Mouse (Mus musculus) cerebellum, adult 2 months (tissue): ENCODE measurements around the gene Chchd1. TPM values are rescaled to one million over a fixed set of nuclear protein-coding genes. Genes with fewer than 3 reads are reported as not detected.

Source experiments
- DNase-seq, 2 experiments: peaks; one replicate each; pipeline ENCODE4 v3.0.0; 2021
- H3K27ac ChIP-seq: fragments of 200-500 bp; 2 replicates; pipeline ENCODE4 v1.5.1; 2012; ENCODE audit warnings: low read length, control low read depth, inconsistent platforms; ENCODE audit not compliant: insufficient read depth
- H3K27me3 ChIP-seq: fragments of 200-500 bp; 2 replicates; pipeline ENCODE4 v1.6.1; 2012; ENCODE audit warnings: inconsistent platforms, mild to moderate bottlenecking, low read length, moderate library complexity; ENCODE audit not compliant: control insufficient read depth, insufficient read depth
- H3K4me1 ChIP-seq: fragments of 200-500 bp; 2 replicates; pipeline ENCODE4 v1.6.1; 2011; ENCODE audit warnings: low read length; ENCODE audit not compliant: control insufficient read depth, insufficient read depth
- H3K4me3 ChIP-seq: fragments of 200-500 bp; replicated peaks from 2 replicates; pipeline ENCODE3; 2011; ENCODE audit warnings: mild to moderate bottlenecking, low read depth, low read length, control low read depth; ENCODE audit not compliant: insufficient read depth
- CTCF ChIP-seq: fragments of 200-500 bp; IDR thresholded peaks from 2 replicates; pipeline ENCODE4 v1.5.1; 2011; ENCODE audit warnings: low read depth, mild to moderate bottlenecking, control low read depth, low read length, moderate library complexity, borderline replicate concordance; ENCODE audit not compliant: insufficient read depth
- POLR2A ChIP-seq: fragments of 200-500 bp; IDR thresholded peaks from 2 replicates; pipeline ENCODE4 v1.6.1; 2011; ENCODE audit warnings: low read length, control low read depth, borderline replicate concordance; ENCODE audit not compliant: insufficient read depth
- WGBS: fragments of 180-500 bp; shearing (Covaris S2); methylation state at CpG from one replicate; pipeline ENCODE4 v1.1.7; 2018; 5-methylcytosine and 5-hydroxymethylcytosine counted together
- polyA plus RNA-seq: library from polyadenylated mRNA; depleted of rRNA; stranded (reverse); fragments of >200 nt; gene quantifications from 2 replicates; pipeline ENCODE4 v1.2.3, GENCODE M21; 2012

Gene Chchd1
- polyA plus RNA-seq, 1 experiment, result 115 TPM

DNA sequence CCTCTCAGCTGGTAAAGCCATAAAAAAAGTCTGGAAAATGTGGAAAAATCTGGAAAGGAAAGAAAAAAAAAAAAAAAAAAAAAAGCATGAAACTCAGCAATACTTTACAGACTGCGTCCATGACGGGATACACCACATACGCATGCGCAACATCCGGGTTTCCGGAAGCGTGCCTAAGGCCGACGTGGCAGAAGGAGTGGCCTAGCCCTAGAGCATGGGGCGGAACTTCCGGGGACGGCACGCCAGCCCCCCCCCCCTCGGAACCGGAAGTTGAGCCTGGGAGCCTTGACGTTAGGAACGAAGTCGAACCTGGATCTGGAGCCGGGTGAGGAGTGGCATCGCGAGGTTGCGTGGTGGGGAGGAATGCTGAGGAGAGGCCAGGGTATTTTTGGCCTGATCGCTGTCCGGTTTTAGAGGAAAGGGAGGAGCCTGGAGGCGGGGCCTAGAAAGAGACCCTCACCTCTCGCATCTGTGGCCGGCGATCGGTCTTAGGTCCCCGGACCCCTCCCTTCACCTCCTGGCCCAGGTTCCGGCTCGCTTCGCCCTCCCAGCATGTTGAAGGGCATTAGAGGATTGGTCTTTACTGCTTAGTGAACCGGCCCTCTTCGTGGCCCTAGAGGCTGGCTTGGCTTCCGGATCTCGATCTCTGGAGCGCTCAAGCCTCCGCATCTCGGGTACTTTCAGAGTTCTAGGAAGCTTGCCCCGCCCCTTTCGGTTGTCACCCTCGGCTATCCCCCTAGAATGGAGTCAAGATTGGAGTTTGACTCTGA lies 28.6 kb upstream of the Chchd1 start, which contains the start of gene Sec24c:
Gene Sec24c (plus strand): TSS at position 245 of the 770 bp plus-strand sequence.
- peak; percentile 60 for TF ChIP-seq POLR2A
- TF ChIP-seq CTCF, result no peak
- no peaks in the 10 kb centered on the region for H3K27me3 ChIP-seq
- peak within 1 kb of the TSS; percentile 25 for H3K27ac ChIP-seq
- peak; percentile 98 to 99 for DNase-seq
- peaks cover 7% of the 10 kb centered on the region; the same call in 1 of the 2 replicates for H3K4me1 ChIP-seq
- peak within 1 kb of the TSS; percentile 83 for H3K4me3 ChIP-seq
- 2% methylated on average over 43 of the region's 43 CpGs for WGBS

DNA sequence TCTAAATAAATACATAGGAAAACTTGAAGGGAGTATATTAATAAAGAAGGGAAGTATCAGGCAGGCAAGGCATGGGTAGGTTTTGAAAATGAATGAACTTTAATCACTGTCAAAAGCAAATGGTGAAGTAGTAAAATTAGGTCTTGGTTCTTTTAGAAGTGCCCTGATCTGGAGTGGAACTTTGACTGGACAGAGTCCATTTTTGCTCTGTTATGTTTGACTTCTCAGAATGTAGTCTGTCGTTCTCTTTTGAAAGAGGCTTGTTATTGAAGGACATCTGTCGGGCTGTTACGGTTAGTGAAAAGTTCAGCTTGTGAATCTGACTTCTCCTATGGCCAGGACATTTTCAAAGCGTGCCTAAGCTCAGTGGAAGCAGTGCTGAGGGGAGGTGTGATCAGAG lies 24.9 kb upstream of the Chchd1 start:
- Histone ChIP-seq H3K4me3 (no peak overlapping the region), H3K4me1 (peaks cover 7% of the 10 kb centered on the region; the same call in 1 of the 2 replicates), H3K27ac (no peak overlapping the region), H3K27me3 (no peaks in the 10 kb centered on the region)
- no peak for DNase-seq
- no peak for TF ChIP-seq POLR2A
- no peak for TF ChIP-seq CTCF
- WGBS, result 89% methylated on average over 4 of the region's 4 CpGs

DNA sequence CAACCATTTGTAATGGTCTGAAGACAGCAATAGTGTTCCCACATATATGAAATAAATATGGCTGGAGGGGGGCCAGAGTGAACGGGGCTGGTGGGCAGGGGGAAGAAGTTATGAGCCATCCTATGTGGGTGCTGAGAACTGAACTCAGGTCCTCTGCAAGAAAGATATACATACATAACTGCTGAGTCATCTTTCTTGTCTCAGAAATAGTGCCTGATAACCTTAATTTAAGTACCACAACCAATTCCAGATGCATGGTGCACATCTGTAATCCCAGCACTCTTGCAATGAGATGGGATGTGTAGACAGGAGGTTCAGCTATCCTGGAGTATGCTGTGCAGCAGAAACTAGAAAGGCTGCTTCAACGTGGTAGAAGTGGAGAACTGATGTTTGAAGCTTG lies 21.1 kb upstream of the Chchd1 start:
- DNase-seq, result no peak
- H3K4me1 ChIP-seq, result no peaks in the 10 kb centered on the region
- H3K4me3 ChIP-seq, result no peak overlapping the region
- no peak overlapping the region for H3K27ac ChIP-seq
- WGBS, result 84% methylated on average over 2 of the region's 2 CpGs
- H3K27me3 ChIP-seq, result no peaks in the 10 kb centered on the region
- no peak for TF ChIP-seq CTCF
- TF ChIP-seq POLR2A, result no peak

DNA sequence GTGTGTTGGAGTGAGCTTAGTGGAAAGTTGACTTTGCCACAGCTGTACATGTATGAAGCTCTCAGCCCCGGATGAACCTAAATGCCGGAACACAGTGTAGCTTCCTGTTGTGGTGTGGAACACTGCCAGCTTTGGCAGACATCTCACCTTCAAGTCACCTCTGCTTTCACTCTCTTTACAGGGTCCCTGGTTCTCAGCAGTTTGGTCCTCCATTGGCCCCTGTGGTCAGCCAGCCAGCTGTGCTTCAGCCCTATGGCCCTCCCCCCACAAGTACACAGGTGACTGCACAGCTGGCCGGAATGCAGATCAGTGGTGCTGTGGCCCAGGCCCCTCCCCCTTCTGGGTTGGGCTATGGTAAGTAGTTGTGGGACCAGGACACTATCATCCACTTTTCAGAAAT lies 20.3 kb upstream of the Chchd1 start:
- Histone ChIP-seq H3K27ac (no peak overlapping the region), H3K4me3 (no peak overlapping the region), H3K4me1 (no peaks in the 10 kb centered on the region), H3K27me3 (no peaks in the 10 kb centered on the region)
- no peak for DNase-seq
- TF ChIP-seq POLR2A (no peak), CTCF (no peak)
- WGBS, result 24% methylated on average over 3 of the region's 3 CpGs

DNA sequence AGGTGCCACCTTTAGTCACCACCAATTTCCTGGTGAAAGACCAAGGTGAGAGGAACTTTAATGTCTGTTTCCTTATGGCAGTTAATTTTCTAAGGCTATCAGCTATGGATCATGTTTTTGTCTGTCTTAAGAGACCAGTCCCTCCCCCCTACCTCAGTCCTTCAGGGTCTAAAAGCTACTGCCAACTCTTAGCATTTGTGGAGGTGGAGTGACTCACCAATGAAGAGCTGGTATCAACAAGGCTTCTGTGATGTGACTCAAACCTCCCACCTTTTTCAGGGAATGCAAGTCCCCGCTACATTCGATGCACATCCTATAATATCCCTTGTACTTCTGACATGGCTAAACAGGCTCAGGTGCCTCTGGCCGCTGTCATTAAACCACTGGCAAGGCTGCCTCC lies 16.2 kb upstream of the Chchd1 start:
- H3K4me3 ChIP-seq, result no peak overlapping the region
- TF ChIP-seq POLR2A, result no peak
- H3K27ac ChIP-seq, result no peak overlapping the region
- H3K4me1 ChIP-seq, result no peaks in the 10 kb centered on the region
- H3K27me3 ChIP-seq, result no peaks in the 10 kb centered on the region
- no peak for DNase-seq
- WGBS, result 97% methylated on average over 3 of the region's 3 CpGs

DNA sequence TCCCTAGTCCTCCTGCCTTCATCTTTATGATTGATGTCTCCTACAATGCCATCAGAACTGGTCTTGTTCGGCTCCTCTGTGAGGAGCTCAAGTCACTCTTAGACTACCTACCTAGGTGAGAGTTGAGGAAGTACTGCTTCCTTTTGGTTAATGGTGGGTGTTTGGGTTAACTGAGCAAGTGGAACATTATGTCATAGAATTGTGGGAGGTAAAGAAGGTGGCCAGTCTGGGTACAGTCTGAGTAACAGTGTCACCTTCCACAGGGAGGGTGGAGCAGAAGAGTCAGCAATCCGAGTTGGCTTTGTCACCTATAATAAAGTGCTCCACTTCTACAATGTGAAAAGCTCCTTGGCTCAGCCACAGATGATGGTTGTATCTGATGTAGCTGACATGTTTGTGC lies 13.8 kb upstream of the Chchd1 start:
- Histone ChIP-seq H3K4me1 (peaks cover 4% of the 10 kb centered on the region; the same call in 1 of the 2 replicates), H3K27ac (no peak overlapping the region), H3K27me3 (no peaks in the 10 kb centered on the region), H3K4me3 (no peak overlapping the region)
- TF ChIP-seq POLR2A (no peak), CTCF (no peak)
- no peak for DNase-seq
- 88% methylated on average over 2 of the region's 2 CpGs for WGBS

DNA sequence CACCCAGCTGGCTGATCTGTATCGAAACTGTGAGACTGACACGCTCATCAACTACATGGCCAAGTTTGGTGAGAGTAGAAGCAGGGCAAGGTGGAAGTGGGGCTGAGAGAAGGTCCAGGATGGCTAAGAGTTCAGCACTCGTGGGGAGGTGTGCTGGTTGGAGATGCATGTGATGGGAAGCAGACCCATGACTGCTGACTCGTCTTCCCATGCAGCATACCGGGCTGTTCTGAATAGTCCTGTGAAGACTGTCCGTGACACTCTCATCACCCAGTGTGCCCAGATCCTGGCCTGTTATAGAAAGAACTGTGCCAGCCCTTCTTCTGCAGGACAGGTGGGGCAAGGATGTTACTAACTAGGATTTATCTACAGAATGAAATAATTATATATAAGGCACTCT lies 11.0 kb upstream of the Chchd1 start:
- DNase-seq, result no peak
- TF ChIP-seq POLR2A (no peak), CTCF (no peak)
- whole genome bisulfite sequencing, result 85% methylated on average over 6 of the region's 6 CpGs
- Histone ChIP-seq H3K4me3 (no peak overlapping the region), H3K27me3 (no peaks in the 10 kb centered on the region), H3K4me1 (peaks cover 9% of the 10 kb centered on the region; the same call in 1 of the 2 replicates), H3K27ac (no peak overlapping the region)

DNA sequence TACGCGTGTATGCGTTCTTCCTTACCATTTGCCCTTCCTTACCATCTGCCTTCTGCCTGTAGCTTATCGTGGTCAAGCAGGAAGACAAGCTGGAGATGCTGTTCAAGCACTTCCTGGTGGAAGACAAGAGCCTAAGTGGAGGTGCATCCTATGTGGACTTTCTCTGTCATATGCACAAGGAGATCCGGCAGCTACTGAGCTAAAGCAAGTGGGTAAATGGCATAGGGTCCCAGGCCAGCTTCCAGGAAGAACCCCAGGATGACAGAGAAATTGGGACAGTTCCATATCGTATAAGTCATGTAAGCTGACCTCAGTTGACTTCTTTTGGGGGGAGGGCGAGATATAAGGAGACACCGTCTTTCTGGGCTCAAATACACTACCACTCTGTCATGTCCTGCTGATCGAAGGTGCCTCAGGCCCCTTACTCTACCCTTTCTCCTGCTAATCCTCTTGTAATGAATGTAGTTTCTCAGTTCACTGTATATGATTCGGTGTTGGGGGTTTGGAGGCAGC lies 9.2 kb upstream of the Chchd1 start:
- peaks cover 9% of the 10 kb centered on the region; the same call in 1 of the 2 replicates for H3K4me1 ChIP-seq
- H3K4me3 ChIP-seq, result no peak overlapping the region
- H3K27me3 ChIP-seq, result no peaks in the 10 kb centered on the region
- WGBS, result 84% methylated on average over 10 of the region's 10 CpGs
- no peak for DNase-seq
- 0 out of 2 replicates have a peak overlapping the region, but pooled peaks have one; percentile 18 for H3K27ac ChIP-seq
- TF ChIP-seq CTCF (no peak), POLR2A (no peak)
